11 mouse cellular contexts compared by ENCODE assay signal in the genomic region with DNA sequence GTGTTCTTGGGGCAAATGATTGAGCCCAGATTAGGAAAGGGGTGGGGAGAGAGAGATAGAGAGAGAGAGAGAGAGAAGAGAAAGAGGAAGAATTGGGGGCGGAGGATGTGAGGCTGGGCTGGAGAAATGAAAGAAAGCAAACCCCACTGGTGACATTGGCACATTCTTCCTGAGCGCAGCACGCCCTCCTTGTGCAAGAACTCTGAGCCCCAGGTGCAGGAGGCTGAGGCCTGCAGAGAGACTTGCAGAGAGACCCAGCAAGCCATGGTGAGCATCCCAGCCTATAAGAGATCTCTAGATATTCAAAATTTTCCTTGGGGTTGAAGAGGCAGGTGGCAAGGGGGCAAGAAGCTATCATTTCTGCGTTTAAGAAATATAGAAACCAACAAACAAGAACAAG. TPM values are rescaled to one million over a fixed set of nuclear protein-coding genes. Genes with fewer than 3 reads are reported as not detected.
DNase-seq lines count a peak whose midpoint lies in the region; ATAC-seq and TF ChIP-seq lines count a peak whose summit lies in the region.
"Had no signal": no experiment of that assay in that cellular context is flagged by ENCODE, and none has a peak within 500 bp of the region (broad histone marks: within the 10 kb centered on the region; RNA-seq: fewer than 3 reads in every experiment).

Gene Sell (plus strand): TSS at position 58 of the 400 bp plus-strand sequence.

- ATAC-seq in lung, postnatal 0 days, result no peak
- ATAC-seq in hematopoietic stem cell, adult 5-6 weeks (replicated peaks in 1 of 2; ENCODE audit: insufficient read depth in 1 of 2, low FRiP score in 2 of 2, low TSS enrichment in 1 of 2, low read depth in 1 of 2, poor library complexity in 2 of 2, severe bottlenecking in 2 of 2), result peak; percentile 72 to 81
- ATAC-seq: midbrain, embryonic 16.5 days had no signal

- no peak for TF ChIP-seq CTCF in lung, adult 2 months (IDR thresholded peaks at IDR 0.05; ENCODE audit: insufficient read depth, low read length)
- no peak for TF ChIP-seq CTCF in lung, postnatal 0 days (IDR thresholded peaks at IDR 0.05)
- no peak for TF ChIP-seq CTCF in olfactory bulb, adult 2 months (IDR thresholded peaks at IDR 0.05; ENCODE audit: insufficient read depth, low read depth, low read length)

- no peaks in the 10 kb centered on the region for H3K4me1 ChIP-seq in lung, adult 2 months (ENCODE audit: control insufficient read depth, insufficient read depth, low read length)
- no peaks in the 10 kb centered on the region for H3K4me1 ChIP-seq in lung, postnatal 0 days (ENCODE audit: insufficient read depth, low read depth, low read length)
- H3K4me1 ChIP-seq in olfactory bulb, adult 2 months (ENCODE audit: control insufficient read depth, insufficient read depth, low read length), result no peaks in the 10 kb centered on the region
- H3K4me1 ChIP-seq: hindbrain, embryonic 12.5 days; liver, embryonic 13.5 days had no signal

- WGBS in lung, adult 2 months, result 69% methylated on average over 4 of the region's 4 CpGs
- WGBS in lung, postnatal 0 days, result 74% methylated on average over 4 of the region's 4 CpGs
- 88% methylated on average over 4 of the region's 4 CpGs for WGBS in olfactory bulb, adult 2 months

- no peak for TF ChIP-seq EP300 in lung, postnatal 0 days (IDR thresholded peaks at IDR 0.05)

- no peak within 1 kb of the TSS for H3K4me2 ChIP-seq in lung, postnatal 0 days (replicated peaks; ENCODE audit: low read depth, low read length)
- H3K4me2 ChIP-seq: hindbrain, embryonic 12.5 days; liver, embryonic 13.5 days had no signal

- H3K27me3 ChIP-seq in lung, postnatal 0 days (replicated peaks; ENCODE audit: insufficient read depth, low read length), result no peaks in the 10 kb centered on the region
- H3K27me3 ChIP-seq: hindbrain, embryonic 12.5 days; liver, embryonic 13.5 days had no signal

- H3K9ac ChIP-seq in lung, postnatal 0 days (replicated peaks; ENCODE audit: low read depth), result no peak within 1 kb of the TSS
- H3K9ac ChIP-seq: hindbrain, embryonic 12.5 days; liver, embryonic 13.5 days had no signal

- H3K9me3 ChIP-seq in lung, postnatal 0 days (ENCODE audit: low read length), result no peaks in the 10 kb centered on the region
- H3K9me3 ChIP-seq: hindbrain, embryonic 12.5 days; liver, embryonic 13.5 days had no signal

- TF ChIP-seq POLR2A in lung, adult 2 months (IDR thresholded peaks at IDR 0.05; ENCODE audit: borderline replicate concordance, extremely low read depth, low read depth, low read length), result peak; percentile 38; the same call in 1 of the 2 replicates
- no peak for TF ChIP-seq POLR2A in olfactory bulb, adult 2 months (IDR thresholded peaks at IDR 0.05; ENCODE audit: insufficient read depth, low read depth, low read length)

- H3K27ac ChIP-seq in lung, postnatal 0 days (ENCODE audit: low read length), result no peak within 1 kb of the TSS
- H3K27ac ChIP-seq in olfactory bulb, adult 2 months (ENCODE audit: insufficient read depth, low read depth, low read length), result no peak within 1 kb of the TSS
- H3K27ac ChIP-seq: hindbrain, embryonic 12.5 days; liver, embryonic 13.5 days had no signal

- peak within 1 kb of the TSS; percentile 29 for H3K4me3 ChIP-seq in lung, adult 2 months (replicated peaks; ENCODE audit: extremely low read depth, low read depth, low read length)
- no peak within 1 kb of the TSS for H3K4me3 ChIP-seq in lung, postnatal 0 days (ENCODE audit: low read depth, low read length)
- H3K4me3 ChIP-seq in olfactory bulb, adult 2 months (ENCODE audit: insufficient read depth, low read depth, low read length), result no peak within 1 kb of the TSS
- H3K4me3 ChIP-seq: hindbrain, embryonic 12.5 days; liver, embryonic 13.5 days had no signal

- no peaks in the 10 kb centered on the region for H3K36me3 ChIP-seq in lung, postnatal 0 days (ENCODE audit: insufficient read depth, low read length)
- H3K36me3 ChIP-seq: hindbrain, embryonic 12.5 days; liver, embryonic 13.5 days had no signal

- DNase-seq in lung, adult 2 months, result no peak
- no peak for DNase-seq in lung, postnatal 0 days (ENCODE audit: low spot score)
- DNase-seq in thymus, postnatal 36 days, result peak; percentile 78 to 87
- DNase-seq in testis, postnatal 14 days (ENCODE audit: low spot score), result no peak
- DNase-seq in layer of hippocampus, adult 9-11 months, result no peak
- DNase-seq in right cerebral cortex, postnatal 4 days, result no peak
- DNase-seq: liver, embryonic 13.5 days had no signal

RNA-seq across cellular contexts. Expression of gene Sell, which starts in this region (rescaled TPM):
- 6.3 and 11.1 TPM in 2 replicates for polyA plus RNA-seq in lung, adult 2 months (2012; rRNA removed)
- polyA plus RNA-seq in lung, postnatal 0 days (2015; fragmentation: Nextera tagmentation; extraction: Ambion mirVana), result 2.9 and 3.4 TPM in 2 replicates
- total RNA-seq in hematopoietic stem cell, adult 5-6 weeks (2017), result 176 and 193 TPM in 2 replicates
- polyA plus RNA-seq in olfactory bulb, adult 2 months (2012; ENCODE audit: insufficient read depth, insufficient read length, low replicate concordance, missing spikeins), result not detected in 2 replicates
- polyA plus RNA-seq: midbrain, embryonic 16.5 days had no signal

Comparison
In these comparisons a context has a peak if more than half of its experiments do, and no peak if none do; other contexts are left out.
1. DNase-seq: peak in thymus, postnatal 36 days (2 of 2); none in lung, adult 2 months (single experiment), lung, postnatal 0 days (single experiment), testis, postnatal 14 days (single experiment), layer of hippocampus, adult 9-11 months (single experiment) and right cerebral cortex, postnatal 4 days (single experiment).